Mouse (Mus musculus) erythroblast, embryonic 14.5 days (primary cell): Measurements from ENCODE around the gene P4htm.

Source experiments
- GATA1 ChIP-seq: IDR thresholded peaks from 2 replicates; pipeline ENCODE4 v1.6.1; 2012; ENCODE audit warnings: low read length, inconsistent platforms, mixed read lengths
- TAL1 ChIP-seq: IDR thresholded peaks from 3 replicates; pipeline ENCODE4 v1.6.1; 2012; ENCODE audit warnings: low read length, inconsistent platforms, mixed read lengths

- TF ChIP-seq TAL1 (no peak), GATA1 (no peak)
Measured at GRCm38 (mm10) chr9:108601986-108602385, 4.5 kb upstream of the P4htm start.
